25 mouse cellular contexts compared by ENCODE assay signal in the genomic region with DNA sequence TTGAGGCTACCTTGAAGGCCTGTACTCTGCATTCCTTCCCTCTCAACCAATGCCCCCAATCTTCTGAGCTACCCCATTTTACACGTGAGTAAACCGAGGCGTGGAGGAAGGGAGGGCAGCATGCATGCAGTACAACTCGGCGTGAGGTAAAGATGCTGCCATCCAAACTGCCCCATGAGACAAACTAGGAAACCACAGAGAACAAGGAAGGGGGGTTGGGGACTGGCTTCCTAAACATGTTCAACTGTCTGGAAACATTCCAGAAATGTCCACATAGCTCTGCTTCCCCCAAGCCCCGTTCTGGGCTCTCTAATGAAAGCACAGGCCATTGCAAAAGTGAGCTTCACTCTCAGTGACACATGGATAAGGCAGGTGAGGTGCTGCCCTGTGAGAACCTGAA. TPM values are rescaled to one million over a fixed set of nuclear protein-coding genes. Genes with fewer than 3 reads are reported as not detected.
DNase-seq lines count a peak whose midpoint lies in the region; ATAC-seq and TF ChIP-seq lines count a peak whose summit lies in the region.
"Had no signal": no experiment of that assay in that cellular context is flagged by ENCODE, and none has a peak within 500 bp of the region (broad histone marks: within the 10 kb centered on the region; RNA-seq: fewer than 3 reads in every experiment).

No protein-coding gene starts in this region.

- H3K9ac ChIP-seq in heart, postnatal 0 days (replicated peaks; ENCODE audit: low read depth, low read length): no peak overlapping the region
- no peak overlapping the region for H3K9ac ChIP-seq in lung, embryonic 14.5 days
- H3K9ac ChIP-seq in midbrain, embryonic 11.5 days (ENCODE audit: low read length): no peak overlapping the region
- H3K9ac ChIP-seq: forebrain, embryonic 15.5 days; limb, embryonic 12.5 days; liver, embryonic 13.5 days; neural tube, embryonic 13.5 days had no signal

- TF ChIP-seq CTCF in gastrocnemius, adult 2 months (IDR thresholded peaks at IDR 0.05): no peak
- TF ChIP-seq CTCF in heart, postnatal 0 days (IDR thresholded peaks at IDR 0.05; ENCODE audit: low read depth): no peak
- TF ChIP-seq CTCF in lung, embryonic 14.5 days (IDR thresholded peaks at IDR 0.05; ENCODE audit: low read depth): no peak
- no peak for TF ChIP-seq CTCF in lung, adult 2 months (IDR thresholded peaks at IDR 0.05; ENCODE audit: insufficient read depth, low read length)

- no peaks in the 10 kb centered on the region for H3K27me3 ChIP-seq in heart, postnatal 0 days (ENCODE audit: control insufficient read depth, insufficient read depth, low read length)
- H3K27me3 ChIP-seq in lung, embryonic 14.5 days (ENCODE audit: insufficient read depth, low read length): no peaks in the 10 kb centered on the region
- no peaks in the 10 kb centered on the region for H3K27me3 ChIP-seq in midbrain, embryonic 11.5 days (ENCODE audit: control insufficient read depth, insufficient read depth, low read length)
- H3K27me3 ChIP-seq: forebrain, embryonic 15.5 days; liver, embryonic 13.5 days; neural tube, embryonic 13.5 days had no signal

- intact Hi-C loops in gastrocnemius, adult 2 months (cut with DNase I): no loop called here
- intact Hi-C loops in gastrocnemius, postnatal 36 days (cut with DNase I): no loop called here

- peaks cover 36% of the 10 kb centered on the region for H3K4me1 ChIP-seq in heart, postnatal 0 days (ENCODE audit: control insufficient read depth, insufficient read depth)
- peaks cover 24% of the 10 kb centered on the region for H3K4me1 ChIP-seq in lung, embryonic 14.5 days (ENCODE audit: insufficient read depth)
- peaks cover 18% of the 10 kb centered on the region for H3K4me1 ChIP-seq in lung, adult 2 months (ENCODE audit: control insufficient read depth, insufficient read depth, low read length)
- no peaks in the 10 kb centered on the region for H3K4me1 ChIP-seq in midbrain, embryonic 11.5 days (ENCODE audit: control insufficient read depth, insufficient read depth, low read length)
- H3K4me1 ChIP-seq: forebrain, embryonic 15.5 days had no signal

- ATAC-seq in heart, postnatal 0 days (ENCODE audit: insufficient read depth, low read depth): no peak
- ATAC-seq in lung, embryonic 14.5 days (ENCODE audit: insufficient read depth): no peak
- ATAC-seq in midbrain, embryonic 11.5 days (ENCODE audit: low FRiP score): no peak
- ATAC-seq: forebrain, embryonic 15.5 days; hindbrain, embryonic 16.5 days; lung, postnatal 0 days had no signal

- 62% methylated on average over 6 of the region's 6 CpGs for WGBS in heart, postnatal 0 days
- 69% methylated on average over 6 of the region's 6 CpGs for WGBS in lung, embryonic 14.5 days
- 65% methylated on average over 6 of the region's 6 CpGs for WGBS in lung, adult 2 months
- WGBS in midbrain, embryonic 11.5 days: 91% methylated on average over 6 of the region's 6 CpGs

- no peaks in the 10 kb centered on the region for H3K36me3 ChIP-seq in heart, postnatal 0 days (replicated peaks; ENCODE audit: control insufficient read depth, insufficient read depth, low read length)
- no peaks in the 10 kb centered on the region for H3K36me3 ChIP-seq in lung, embryonic 14.5 days (ENCODE audit: insufficient read depth)
- no peaks in the 10 kb centered on the region for H3K36me3 ChIP-seq in midbrain, embryonic 11.5 days (ENCODE audit: control insufficient read depth, insufficient read depth, low read length)
- H3K36me3 ChIP-seq: forebrain, embryonic 15.5 days; limb, embryonic 12.5 days; neural tube, embryonic 13.5 days had no signal

- DNase-seq in gastrocnemius, adult 2 months: no peak
- no peak for DNase-seq in gastrocnemius, postnatal 36 days
- no peak for DNase-seq in heart, postnatal 0 days (ENCODE audit: low spot score)
- DNase-seq in heart, adult 9 months (ENCODE audit: low spot score in 2 of 2): no peak
- DNase-seq in lung, embryonic 14.5 days: peak; percentile 56
- DNase-seq in lung, adult 2 months: no peak
- no peak for DNase-seq in yolk sac, embryonic 10.5 days (ENCODE audit: low spot score)
- no peak for DNase-seq in midbrain, embryonic 11.5 days (ENCODE audit: low spot score, missing footprints)
- DNase-seq: adrenal gland, postnatal 25 days; cerebellum, adult 11-12 months; embryo, embryonic 11 days; gastrocnemius, postnatal 25 days; kidney, adult 11 months; liver, embryonic 13.5 days; midbrain, embryonic 14.5 days; spleen, adult 18-20 months had no signal

- no peak overlapping the region for H3K4me3 ChIP-seq in gastrocnemius, adult 2 months
- H3K4me3 ChIP-seq in heart, postnatal 0 days (ENCODE audit: low read depth, low read length): no peak overlapping the region
- H3K4me3 ChIP-seq in lung, embryonic 14.5 days (ENCODE audit: low read depth, low read length): no peak overlapping the region
- H3K4me3 ChIP-seq in lung, adult 2 months (replicated peaks; ENCODE audit: extremely low read depth, low read depth, low read length): no peak overlapping the region
- no peak overlapping the region for H3K4me3 ChIP-seq in midbrain, embryonic 11.5 days (ENCODE audit: low read depth, low read length)
- H3K4me3 ChIP-seq: forebrain, embryonic 15.5 days; limb, embryonic 12.5 days; liver, embryonic 13.5 days; neural tube, embryonic 13.5 days had no signal

- TF ChIP-seq POLR2A in lung, adult 2 months (IDR thresholded peaks at IDR 0.05; ENCODE audit: borderline replicate concordance, extremely low read depth, low read depth, low read length): no peak

- no peak overlapping the region for H3K4me2 ChIP-seq in heart, postnatal 0 days (ENCODE audit: low read depth, low read length)
- H3K4me2 ChIP-seq in lung, embryonic 14.5 days: no peak overlapping the region
- no peak overlapping the region for H3K4me2 ChIP-seq in midbrain, embryonic 11.5 days
- H3K4me2 ChIP-seq: forebrain, embryonic 15.5 days; limb, embryonic 12.5 days; liver, embryonic 13.5 days; neural tube, embryonic 13.5 days had no signal

- no peaks in the 10 kb centered on the region for H3K9me3 ChIP-seq in heart, postnatal 0 days (replicated peaks; ENCODE audit: control insufficient read depth, low read length)
- H3K9me3 ChIP-seq in lung, embryonic 14.5 days (ENCODE audit: low read depth, low read length): no peaks in the 10 kb centered on the region
- no peaks in the 10 kb centered on the region for H3K9me3 ChIP-seq in midbrain, embryonic 11.5 days (ENCODE audit: control insufficient read depth, low read length)
- H3K9me3 ChIP-seq: forebrain, embryonic 15.5 days; limb, embryonic 12.5 days; liver, embryonic 13.5 days; neural tube, embryonic 13.5 days had no signal

- H3K27ac ChIP-seq in gastrocnemius, adult 2 months: peak overlapping the region; percentile 24; the same call in 1 of the 2 replicates
- 0 out of 2 replicates have a peak overlapping the region, but pooled peaks have one; percentile 32 for H3K27ac ChIP-seq in heart, postnatal 0 days (ENCODE audit: low read depth)
- H3K27ac ChIP-seq in lung, embryonic 14.5 days (ENCODE audit: low read depth): no peak overlapping the region
- no peak overlapping the region for H3K27ac ChIP-seq in midbrain, embryonic 11.5 days (ENCODE audit: low read depth, low read length)
- H3K27ac ChIP-seq: forebrain, embryonic 15.5 days; limb, embryonic 12.5 days; liver, embryonic 13.5 days; neural tube, embryonic 13.5 days had no signal

- no peak for TF ChIP-seq EP300 in heart, postnatal 0 days (IDR thresholded peaks at IDR 0.05; ENCODE audit: low read depth)

RNA-seq across cellular contexts. Expression of a gene that starts 21.6 kb away (rescaled TPM):
- total RNA-seq in gastrocnemius, adult 2 months (2021): 10 to 100 TPM in 1 of 2 experiments, 1 to 10 TPM in 1; 6.3 to 11.2 TPM
- total RNA-seq in gastrocnemius, postnatal 36 days (2021): 1 to 10 TPM; 5.9 to 8.8 TPM
- 14.8 and 37.1 TPM in 2 replicates for total RNA-seq in heart, postnatal 0 days (2014; rRNA removed; ENCODE audit: low replicate concordance)
- 16.0 and 16.4 TPM in 2 replicates for polyA plus RNA-seq in heart, postnatal 0 days (2015; fragmentation: Nextera tagmentation; extraction: Ambion mirVana)
- polyA plus RNA-seq in lung, embryonic 14.5 days (2014; fragmentation: Nextera tagmentation; extraction: Ambion mirVana): 16.4 and 16.9 TPM in 2 replicates
- polyA plus RNA-seq in lung, adult 2 months (2012; rRNA removed): 17.8 and 24.4 TPM in 2 replicates
- polyA plus RNA-seq in midbrain, embryonic 11.5 days (2014; fragmentation: Nextera tagmentation; extraction: Ambion mirVana): 6.3 TPM in 2 replicates

RNA-seq across cellular contexts. Expression of a gene that starts 44.4 kb away (rescaled TPM):
- total RNA-seq in gastrocnemius, adult 2 months (2021): not detected
- total RNA-seq in gastrocnemius, postnatal 36 days (2021): not detected
- not detected in 2 replicates for total RNA-seq in heart, postnatal 0 days (2014; rRNA removed; ENCODE audit: low replicate concordance)
- polyA plus RNA-seq in heart, postnatal 0 days (2015; fragmentation: Nextera tagmentation; extraction: Ambion mirVana): not detected in 2 replicates
- polyA plus RNA-seq in lung, embryonic 14.5 days (2014; fragmentation: Nextera tagmentation; extraction: Ambion mirVana): not detected in 2 replicates
- polyA plus RNA-seq in lung, adult 2 months (2012; rRNA removed): not detected in 2 replicates
- polyA plus RNA-seq in midbrain, embryonic 11.5 days (2014; fragmentation: Nextera tagmentation; extraction: Ambion mirVana): not detected in 2 replicates
- total RNA-seq: adrenal gland, postnatal 25 days; gastrocnemius, postnatal 25 days; hematopoietic stem cell, adult 5-6 weeks; layer of hippocampus, postnatal 14 days; MEL had no signal
- polyA plus RNA-seq: embryonic facial prominence, embryonic 14.5 days; forebrain, embryonic 15.5 days; hindbrain, embryonic 16.5 days; limb, embryonic 12.5 days; liver, embryonic 13.5 days; lung, postnatal 0 days; midbrain, embryonic 14.5 days; neural tube, embryonic 13.5 days had no signal

Comparison
In these comparisons a context has a peak if more than half of its experiments do, and no peak if none do; other contexts are left out.
1. H3K27ac ChIP-seq: peak in gastrocnemius, adult 2 months (single experiment) and heart, postnatal 0 days (single experiment); none in lung, embryonic 14.5 days (single experiment) and midbrain, embryonic 11.5 days (single experiment).